Mouse (Mus musculus): Measurements from ENCODE around the gene Tmem100.

Tmem100 gene

GRCm38 (mm10) chr11:90015281-90015680 lies 14.9 kb upstream of the Tmem100 start:
- no peak for DNase-seq (ENCODE audit: low spot score)

GRCm38 (mm10) chr11:90019161-90019560 lies 11.0 kb upstream of the Tmem100 start:
- DNase-seq (ENCODE audit: low spot score) = no peak

GRCm38 (mm10) chr11:90025891-90026801 lies 4.0 kb upstream of the Tmem100 start:
- no peak for DNase-seq (ENCODE audit: low spot score)

- no peak for DNase-seq (ENCODE audit: low spot score)
These were observed 3.4 kb upstream of the Tmem100 start for GRCm38 (mm10) chr11:90026802-90027174.

DNA sequence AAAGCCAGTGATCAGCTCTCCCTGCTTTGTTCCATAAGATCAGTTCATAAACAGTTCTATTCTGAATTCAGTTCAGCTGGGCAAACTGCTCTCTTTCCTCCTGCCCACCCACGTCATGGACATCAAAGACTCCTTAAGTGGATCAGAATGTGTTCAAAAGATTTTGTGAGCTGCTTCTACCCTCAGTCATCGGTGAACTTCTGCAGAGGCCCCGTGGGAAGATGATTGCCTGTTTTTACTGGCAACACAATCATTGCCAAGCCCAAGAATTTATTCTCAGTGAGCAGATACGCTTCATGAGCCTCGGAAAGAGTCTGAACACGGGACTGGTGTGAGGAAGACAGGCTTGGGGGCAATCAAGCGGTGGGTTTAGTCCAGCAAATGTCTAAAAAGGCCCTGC lies 2.9 kb upstream of the Tmem100 start:
- no peak for DNase-seq (ENCODE audit: low spot score)

DNA sequence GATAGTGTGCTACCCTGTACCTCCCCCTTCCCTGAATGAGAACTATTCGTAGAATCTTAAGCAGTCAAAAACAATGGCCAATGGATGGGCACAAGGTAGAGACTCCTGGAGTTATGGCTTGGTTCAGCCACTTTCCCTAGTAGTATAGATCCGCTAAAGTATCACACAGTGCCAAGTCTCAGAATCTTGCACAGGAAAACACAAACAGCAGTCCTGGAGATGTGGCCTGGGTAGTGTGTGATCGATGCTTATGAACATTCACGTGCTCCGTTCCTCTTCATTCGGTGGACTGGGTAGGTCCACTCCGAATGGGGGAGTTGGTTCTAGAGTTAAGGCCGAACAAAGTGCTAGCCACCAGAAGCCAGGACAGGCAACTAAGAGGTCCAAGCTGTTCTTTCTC lies 1.4 kb upstream of the Tmem100 start:
- DNase-seq (ENCODE audit: low spot score) = no peak

DNA sequence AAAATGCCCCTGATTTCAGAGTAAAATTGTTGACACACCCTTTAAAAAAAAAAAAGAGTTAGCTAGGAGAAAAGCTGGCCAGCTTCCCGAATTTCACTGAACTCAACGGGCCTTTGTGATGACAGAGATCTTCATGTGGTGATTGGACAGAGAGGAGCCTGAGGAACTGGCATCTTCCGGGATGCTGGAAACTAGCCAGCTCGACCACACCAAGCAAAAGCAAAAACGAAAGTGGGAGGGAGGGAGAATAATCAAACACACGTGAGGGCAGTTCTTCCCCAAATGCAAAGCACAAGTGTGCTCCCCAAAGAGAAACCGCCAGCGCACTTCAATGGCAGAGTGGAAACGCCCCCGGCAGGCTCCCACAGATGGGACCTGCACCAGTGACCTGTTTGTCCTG lies 794 bp upstream of the Tmem100 start:
- DNase-seq (ENCODE audit: low spot score) = no peak

DNA sequence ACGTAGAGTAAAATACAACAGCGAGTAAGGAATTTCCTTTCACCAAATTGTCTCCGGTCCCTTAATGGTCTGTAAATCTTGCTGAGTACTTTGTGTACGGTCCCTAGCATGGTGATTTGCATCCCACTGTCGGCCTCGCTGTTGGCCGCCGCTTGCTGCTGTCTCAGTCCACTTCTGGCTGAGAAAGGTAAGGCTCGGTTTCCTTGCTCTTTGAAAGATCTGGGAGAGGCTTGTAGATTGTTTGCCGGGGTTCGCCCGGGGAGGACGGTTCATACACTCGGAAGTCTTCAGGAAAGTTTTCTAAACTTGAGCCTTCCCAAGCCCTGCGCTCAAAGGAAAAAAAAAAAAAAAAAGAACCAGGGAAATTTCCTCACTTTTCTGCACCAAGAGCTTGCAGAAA lies 409 bp downstream of the Tmem100 start:
- no peak for DNase-seq (ENCODE audit: low spot score)

DNA sequence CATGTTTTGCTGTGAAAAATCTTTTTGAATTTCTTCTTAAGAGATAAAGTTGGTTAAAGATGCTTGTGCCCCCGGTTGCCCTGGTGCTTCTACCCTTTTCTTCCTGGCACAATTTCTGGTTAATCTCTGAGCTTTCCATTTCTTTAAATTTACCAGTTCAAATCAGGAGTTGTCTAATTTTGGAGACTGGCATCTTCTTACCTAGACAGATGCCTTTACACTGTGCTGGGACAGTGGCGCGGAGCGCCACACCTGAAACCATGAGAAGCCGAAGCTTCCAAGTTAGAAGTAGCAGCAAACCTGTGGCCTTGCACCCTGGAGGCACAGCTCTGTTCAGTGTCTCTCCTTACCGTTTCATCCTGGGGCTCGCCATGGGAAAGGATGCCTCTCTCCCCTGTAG lies 928 bp downstream of the Tmem100 start:
- DNase-seq (ENCODE audit: low spot score) = no peak

DNA sequence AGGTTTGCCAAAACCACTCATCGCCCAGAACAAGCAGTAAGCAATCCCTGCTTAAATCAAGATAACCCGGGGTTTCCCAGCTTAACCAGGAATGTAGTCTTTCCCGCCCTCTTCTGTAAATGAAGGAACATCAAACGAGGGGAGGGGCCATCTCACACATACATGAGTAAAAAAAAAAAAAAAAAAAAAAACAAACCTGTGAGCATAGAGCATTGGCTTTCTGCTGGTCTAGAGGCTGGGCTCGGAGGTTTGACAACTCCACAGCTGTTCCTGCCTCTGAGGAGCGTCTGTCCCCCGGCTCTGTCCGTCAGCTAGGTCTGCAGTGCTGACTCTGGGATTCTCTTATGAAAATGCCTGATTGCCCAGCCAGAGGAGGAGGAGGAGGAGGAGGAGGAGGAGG lies 2.7 kb downstream of the Tmem100 start:
- DNase-seq (ENCODE audit: low spot score) = no peak

GRCm38 (mm10) chr11:90033442-90033841 lies 3.3 kb downstream of the Tmem100 start:
- no peak for DNase-seq (ENCODE audit: low spot score)

DNA sequence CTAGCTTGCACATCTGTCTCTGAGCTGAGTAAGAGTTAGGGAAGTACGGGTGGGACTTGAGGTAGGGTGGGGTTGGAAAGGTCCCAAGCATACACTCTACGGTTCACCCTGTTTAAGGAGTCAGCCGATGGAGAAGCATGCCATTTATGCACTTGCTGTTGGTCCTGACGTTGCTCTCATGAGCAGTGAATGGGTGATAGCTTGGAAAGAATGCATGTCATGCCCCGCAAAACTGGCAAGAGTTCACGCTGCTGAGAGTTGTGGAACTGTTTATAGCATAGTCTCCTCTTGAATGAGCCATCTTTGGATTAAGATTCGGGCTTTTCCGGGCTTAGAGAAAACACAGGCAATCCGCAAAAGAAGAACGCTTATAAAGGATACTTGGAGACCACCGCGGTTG lies 4.5 kb downstream of the Tmem100 start:
- DNase-seq (ENCODE audit: low spot score) = no peak

- DNase-seq (ENCODE audit: low spot score) = no peak
These were observed 5.4 kb downstream of the Tmem100 start for GRCm38 (mm10) chr11:90035532-90035931.

GRCm38 (mm10) chr11:90036416-90036815 lies 6.3 kb downstream of the Tmem100 start:
- no peak for DNase-seq (ENCODE audit: low spot score)

DNA sequence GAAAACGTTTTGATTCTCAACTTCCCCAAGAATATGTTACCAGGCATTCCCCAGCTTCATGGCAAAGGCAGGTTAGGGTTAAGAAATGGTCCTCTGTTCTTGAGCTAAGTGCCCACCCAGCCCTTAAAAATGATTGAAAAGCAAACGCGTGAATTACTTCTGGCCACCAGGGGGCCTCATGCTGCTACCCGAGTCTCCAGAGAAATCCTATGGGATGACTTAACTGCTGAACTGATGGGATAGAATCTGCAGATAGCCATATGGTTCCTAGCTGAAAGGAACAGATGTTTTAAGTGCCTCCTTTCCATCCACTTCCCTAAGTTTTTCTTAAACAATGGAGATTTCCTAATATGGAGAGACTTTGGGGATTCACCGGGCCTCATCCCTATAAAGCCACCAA lies 7.9 kb downstream of the Tmem100 start:
- DNase-seq (ENCODE audit: low spot score) = no peak

GRCm38 (mm10) chr11:90044459-90044858 lies 14.3 kb downstream of the Tmem100 start:
- no peak for DNase-seq (ENCODE audit: low spot score)

DNA sequence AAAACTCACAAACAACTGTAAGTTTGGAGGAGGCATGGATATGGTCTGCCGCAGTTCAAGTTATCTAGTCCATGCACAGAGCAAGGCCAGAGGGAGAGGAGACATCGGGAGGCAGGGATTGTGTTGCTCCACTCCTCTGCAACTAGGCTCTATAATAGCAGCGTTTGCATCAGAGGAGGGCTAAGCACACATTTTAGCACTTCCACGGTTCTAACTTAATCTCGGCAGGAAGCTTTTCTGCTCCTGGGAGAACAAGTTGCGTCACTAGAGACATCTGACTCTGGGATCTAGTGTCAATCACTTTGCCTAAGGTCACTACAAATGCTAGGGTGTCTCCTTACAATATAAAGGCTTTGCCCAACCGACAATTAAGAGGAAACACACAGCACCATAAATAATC lies 16.1 kb downstream of the Tmem100 start:
- no peak for DNase-seq (ENCODE audit: low spot score)

DNA sequence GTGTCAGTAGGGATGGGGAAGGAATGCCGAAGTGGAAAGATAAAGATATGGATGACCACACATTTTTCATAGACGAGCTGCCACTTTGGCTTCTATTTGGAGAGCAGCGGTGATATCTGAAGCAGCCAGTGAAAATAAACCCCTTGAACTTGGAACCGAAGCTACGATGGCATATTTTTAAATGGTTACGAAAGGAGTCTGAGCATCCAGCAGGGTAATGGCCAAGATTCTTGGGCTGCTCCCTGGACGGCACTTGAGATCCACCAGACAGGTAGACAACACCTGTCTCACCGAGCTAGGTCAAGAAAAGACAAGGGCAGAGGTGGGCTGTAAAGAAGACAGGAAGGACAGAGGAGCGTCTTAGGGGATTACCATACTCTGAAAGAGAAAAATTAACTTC lies 17.1 kb downstream of the Tmem100 start:
- no peak for DNase-seq (ENCODE audit: low spot score)

GRCm38 (mm10) chr11:90050016-90050415 lies 19.9 kb downstream of the Tmem100 start:
- DNase-seq (ENCODE audit: low spot score) = no peak

GRCm38 (mm10) chr11:90052785-90053184 lies 22.6 kb downstream of the Tmem100 start:
- DNase-seq (ENCODE audit: low spot score) = no peak

- no peak for DNase-seq (ENCODE audit: low spot score)
These were observed 23.7 kb downstream of the Tmem100 start for GRCm38 (mm10) chr11:90053820-90054219.

DNA sequence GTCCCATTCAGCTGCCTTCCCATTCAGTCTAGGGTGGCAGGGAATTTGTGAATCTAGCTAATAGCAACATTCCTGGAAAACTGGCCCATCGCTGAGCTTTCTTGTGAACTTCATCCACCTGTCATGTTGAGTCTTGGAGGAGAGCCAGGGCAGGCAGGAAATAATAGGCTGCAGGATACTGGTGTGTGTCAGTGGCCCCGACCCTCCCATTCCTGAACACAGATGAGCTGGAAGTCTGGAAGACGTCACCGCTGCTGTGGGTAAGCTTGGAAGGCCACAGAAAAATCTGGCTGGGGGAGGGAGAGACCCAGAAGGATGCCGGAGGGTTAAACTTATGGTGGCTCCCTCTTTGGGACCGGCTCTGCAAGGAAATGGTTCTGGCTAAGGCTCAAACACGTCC lies 24.3 kb downstream of the Tmem100 start:
- DNase-seq (ENCODE audit: low spot score) = no peak

GRCm38 (mm10) chr11:90057070-90057469 lies 26.9 kb downstream of the Tmem100 start:
- no peak for DNase-seq (ENCODE audit: low spot score)

DNA sequence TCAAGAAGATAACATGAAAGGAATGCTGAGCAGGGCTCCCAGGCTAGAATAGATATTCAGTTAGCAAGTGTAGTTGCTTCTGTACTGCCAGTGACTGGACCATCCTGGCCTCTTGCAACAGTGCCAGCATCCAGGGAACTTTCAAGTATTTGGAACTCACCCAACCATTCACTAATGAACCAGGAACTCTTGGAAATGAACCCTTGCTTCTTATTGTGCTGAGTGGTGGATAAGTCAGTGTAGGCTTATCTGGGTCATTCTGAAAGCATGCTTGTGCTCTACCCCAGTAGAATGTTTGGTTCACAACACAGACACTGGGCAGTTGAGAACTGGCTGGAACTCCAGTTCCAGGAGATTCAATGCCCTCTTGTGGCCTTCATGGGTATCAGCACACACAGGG lies 29.1 kb downstream of the Tmem100 start:
- no peak for DNase-seq (ENCODE audit: low spot score)

All from urinary bladder, postnatal 10 days (tissue).